Mouse (Mus musculus): ENCODE data around the gene Gm27021.

Gene Gm27021

GRCm38 (mm10) chr8:120595963-120596362 lies 71.9 kb downstream of the Gm27021 start:
- peaks cover 5% of the 10 kb centered on the region for H3K9me3 ChIP-seq (ENCODE audit: low read length)
- no peak overlapping the region for H3K4me3 ChIP-seq (replicated peaks; ENCODE audit: low read length)
- H3K4me1 ChIP-seq (replicated peaks; ENCODE audit: low read depth, low read length): peaks cover 28% of the 10 kb centered on the region
- no peaks in the 10 kb centered on the region for H3K36me3 ChIP-seq (ENCODE audit: insufficient read depth, low read length)
- TF ChIP-seq CTCF (conservative IDR thresholded peaks at IDR 0.05; ENCODE audit: low read length) (peak; percentile 91), POU5F1 (IDR thresholded peaks at IDR 0.05; ENCODE audit: borderline replicate concordance, low read length) (no peak)
- peaks cover 15% of the 10 kb centered on the region for H3K27me3 ChIP-seq (ENCODE audit: insufficient read depth, low read length)

GRCm38 (mm10) chr8:120594571-120594970 lies 73.3 kb downstream of the Gm27021 start:
- Histone ChIP-seq H3K36me3 (ENCODE audit: insufficient read depth, low read length) (no peaks in the 10 kb centered on the region), H3K4me1 (replicated peaks; ENCODE audit: low read depth, low read length) (peaks cover 32% of the 10 kb centered on the region), H3K4me3 (replicated peaks; ENCODE audit: low read length) (no peak overlapping the region), H3K9me3 (ENCODE audit: low read length) (peaks cover 3% of the 10 kb centered on the region; the same call in 1 of the 2 replicates), H3K27me3 (ENCODE audit: insufficient read depth, low read length) (peaks cover 15% of the 10 kb centered on the region)
- TF ChIP-seq CTCF (conservative IDR thresholded peaks at IDR 0.05; ENCODE audit: low read length) (peak; percentile 96), NANOG (IDR thresholded peaks at IDR 0.05; ENCODE audit: borderline replicate concordance, low read length) (no peak)

- Histone ChIP-seq H3K9me3 (ENCODE audit: low read length) (peaks cover 3% of the 10 kb centered on the region; the same call in 1 of the 2 replicates), H3K36me3 (ENCODE audit: insufficient read depth, low read length) (peaks cover 10% of the 10 kb centered on the region), H3K4me1 (replicated peaks; ENCODE audit: low read depth, low read length) (peaks cover 33% of the 10 kb centered on the region), H3K27me3 (ENCODE audit: insufficient read depth, low read length) (no peaks in the 10 kb centered on the region), H3K4me3 (replicated peaks; ENCODE audit: low read length) (no peak overlapping the region)
- no peak for TF ChIP-seq CTCF (conservative IDR thresholded peaks at IDR 0.05; ENCODE audit: low read length)
These were observed 76.1 kb downstream of the Gm27021 start for GRCm38 (mm10) chr8:120591587-120592292.

- Histone ChIP-seq H3K4me3 (replicated peaks; ENCODE audit: low read length) (peak overlapping the region; percentile 76), H3K27me3 (ENCODE audit: insufficient read depth, low read length) (no peaks in the 10 kb centered on the region)
- TF ChIP-seq POU5F1 (IDR thresholded peaks at IDR 0.05; ENCODE audit: borderline replicate concordance, low read length) (no peak), NANOG (IDR thresholded peaks at IDR 0.05; ENCODE audit: borderline replicate concordance, low read length) (no peak), CTCF (conservative IDR thresholded peaks at IDR 0.05; ENCODE audit: low read length) (no peak)
These were observed 78.0 kb downstream of the Gm27021 start for GRCm38 (mm10) chr8:120589921-120590320.

GRCm38 (mm10) chr8:120588908-120589771 lies 78.7 kb downstream of the Gm27021 start, which contains the start of gene Gins2:
Gene Gins2, minus strand, starts transcription at chr8:120589304.
- Histone ChIP-seq H3K27me3 (ENCODE audit: insufficient read depth, low read length) (no peaks in the 10 kb centered on the region), H3K4me3 (replicated peaks; ENCODE audit: low read length) (peak within 1 kb of the TSS; percentile 95), H3K9me3 (ENCODE audit: low read length) (no peaks in the 10 kb centered on the region), H3K4me1 (replicated peaks; ENCODE audit: low read depth, low read length) (peaks cover 50% of the 10 kb centered on the region), H3K36me3 (ENCODE audit: insufficient read depth, low read length) (peaks cover 36% of the 10 kb centered on the region)
- TF ChIP-seq NANOG (IDR thresholded peaks at IDR 0.05; ENCODE audit: borderline replicate concordance, low read length): no peak
- no peak for TF ChIP-seq CTCF (conservative IDR thresholded peaks at IDR 0.05; ENCODE audit: low read length)
- TF ChIP-seq POU5F1 (IDR thresholded peaks at IDR 0.05; ENCODE audit: borderline replicate concordance, low read length): no peak

More at GRCm38 (mm10) chr8:120589921-120590320, 78.0 kb downstream of the Gm27021 start:
- Histone ChIP-seq H3K36me3 (ENCODE audit: insufficient read depth, low read length) (peaks cover 28% of the 10 kb centered on the region), H3K9me3 (ENCODE audit: low read length) (peaks cover 3% of the 10 kb centered on the region; the same call in 1 of the 2 replicates), H3K4me1 (replicated peaks; ENCODE audit: low read depth, low read length) (peaks cover 45% of the 10 kb centered on the region)

GRCm38 (mm10) chr8:120585521-120585920 lies 82.4 kb downstream of the Gm27021 start:
- no peak for TF ChIP-seq POU5F1 (IDR thresholded peaks at IDR 0.05; ENCODE audit: borderline replicate concordance, low read length)
- no peak for TF ChIP-seq NANOG (IDR thresholded peaks at IDR 0.05; ENCODE audit: borderline replicate concordance, low read length)
- TF ChIP-seq CTCF (conservative IDR thresholded peaks at IDR 0.05; ENCODE audit: low read length): no peak
- no peaks in the 10 kb centered on the region for H3K27me3 ChIP-seq (ENCODE audit: insufficient read depth, low read length)
- H3K4me1 ChIP-seq (replicated peaks; ENCODE audit: low read depth, low read length): peaks cover 64% of the 10 kb centered on the region
- H3K9me3 ChIP-seq (ENCODE audit: low read length): no peaks in the 10 kb centered on the region
- H3K4me3 ChIP-seq (replicated peaks; ENCODE audit: low read length): no peak overlapping the region
- H3K36me3 ChIP-seq (ENCODE audit: insufficient read depth, low read length): peaks cover 67% of the 10 kb centered on the region

GRCm38 (mm10) chr8:120581811-120582210 lies 86.1 kb downstream of the Gm27021 start:
- no peak for TF ChIP-seq NANOG (IDR thresholded peaks at IDR 0.05; ENCODE audit: borderline replicate concordance, low read length)
- no peak overlapping the region for H3K4me3 ChIP-seq (replicated peaks; ENCODE audit: low read length)
- H3K4me1 ChIP-seq (replicated peaks; ENCODE audit: low read depth, low read length): peaks cover 71% of the 10 kb centered on the region
- H3K27me3 ChIP-seq (ENCODE audit: insufficient read depth, low read length): no peaks in the 10 kb centered on the region
- H3K36me3 ChIP-seq (ENCODE audit: insufficient read depth, low read length): peaks cover 95% of the 10 kb centered on the region
- H3K9me3 ChIP-seq (ENCODE audit: low read length): no peaks in the 10 kb centered on the region

GRCm38 (mm10) chr8:120581329-120581728 lies 86.5 kb downstream of the Gm27021 start:
- TF ChIP-seq POU5F1 (IDR thresholded peaks at IDR 0.05; ENCODE audit: borderline replicate concordance, low read length) (no peak), NANOG (IDR thresholded peaks at IDR 0.05; ENCODE audit: borderline replicate concordance, low read length) (no peak), CTCF (conservative IDR thresholded peaks at IDR 0.05; ENCODE audit: low read length) (no peak)
- no peak overlapping the region for H3K4me3 ChIP-seq (replicated peaks; ENCODE audit: low read length)
- H3K9me3 ChIP-seq (ENCODE audit: low read length): no peaks in the 10 kb centered on the region
- peaks cover 70% of the 10 kb centered on the region for H3K4me1 ChIP-seq (replicated peaks; ENCODE audit: low read depth, low read length)
- peaks cover 95% of the 10 kb centered on the region for H3K36me3 ChIP-seq (ENCODE audit: insufficient read depth, low read length)
- no peaks in the 10 kb centered on the region for H3K27me3 ChIP-seq (ENCODE audit: insufficient read depth, low read length)
